Mouse (Mus musculus) heart, adult 11 months (tissue): Measurements from ENCODE around the gene Pdlim1.
A peak's percentile ranks its signal among the peaks of the same experiment; 100 is the strongest.
"Not testable (repeated sequence)": the region's sequence is repeated elsewhere in the genome, so short reads cannot be mapped to it uniquely, and the experiment has no call there.

ENCODE experiments used
- DNase-seq: peaks from one replicate; pipeline ENCODE4 v3.0.0; 2022

Pdlim1 gene

GRCm38 (mm10) chr19:40240360-40240759 lies 31.3 kb downstream of the Pdlim1 start:
- DNase-seq = peak; percentile 87

GRCm38 (mm10) chr19:40238175-40238850 lies 33.3 kb downstream of the Pdlim1 start:
- DNase-seq = peak; percentile 37

- peak; percentile 87 for DNase-seq
These were observed 39.1 kb downstream of the Pdlim1 start for GRCm38 (mm10) chr19:40232560-40232959.

GRCm38 (mm10) chr19:40231825-40232541 lies 39.7 kb downstream of the Pdlim1 start:
- peak; percentile 82 for DNase-seq

GRCm38 (mm10) chr19:40231074-40231738 lies 40.4 kb downstream of the Pdlim1 start:
- DNase-seq = peak; percentile 85

- DNase-seq = peak; percentile 72
These were observed 45.0 kb downstream of the Pdlim1 start for GRCm38 (mm10) chr19:40226516-40227151.

GRCm38 (mm10) chr19:40225761-40226110 lies 45.9 kb downstream of the Pdlim1 start:
- DNase-seq = peak; percentile 91

- DNase-seq = peak; percentile 90
These were observed 46.4 kb downstream of the Pdlim1 start for GRCm38 (mm10) chr19:40225102-40225760.

GRCm38 (mm10) chr19:40222307-40222706 lies 49.3 kb downstream of the Pdlim1 start:
- DNase-seq = peak; percentile 85

GRCm38 (mm10) chr19:40220878-40221277 lies 50.8 kb downstream of the Pdlim1 start:
- DNase-seq = peak; percentile 24

GRCm38 (mm10) chr19:40202947-40203346 lies 68.7 kb downstream of the Pdlim1 start:
- DNase-seq = not testable (repeated sequence)

GRCm38 (mm10) chr19:40190596-40190995 lies 81.0 kb downstream of the Pdlim1 start:
- peak; percentile 73 for DNase-seq

GRCm38 (mm10) chr19:40187160-40187559 lies 84.5 kb downstream of the Pdlim1 start, which contains the start of gene Cyp2c70:
TSS of gene Cyp2c70 (minus strand) at chr19:40187333.
- no peak for DNase-seq

GRCm38 (mm10) chr19:40183600-40183999 lies 88.0 kb downstream of the Pdlim1 start:
- DNase-seq = peak; percentile 46

GRCm38 (mm10) chr19:40178311-40178710 lies 93.3 kb downstream of the Pdlim1 start:
- DNase-seq = peak; percentile 68
